Mouse (Mus musculus) monocyte, adult 5-6 weeks (primary cell): Measurements from ENCODE around the gene 2010300C02Rik. TPM values are rescaled to one million over a fixed set of nuclear protein-coding genes. Genes with fewer than 3 reads are reported as not detected.

ENCODE experiments used
- total RNA-seq: library from RNA; stranded (forward); fragments of 200-1000, 200-491, 200-594 nt; gene quantifications from 3 replicates; pipeline ENCODE4 v1.2.3, GENCODE M21; 2017

2010300C02Rik gene
- total RNA-seq, 1 experiment from 2014 or later = not detected

Other genes starting within 250 kb of the 2010300C02Rik start
- 19.1 to 38.8 TPM (median 27.1 TPM) in 3 replicates for gene Mgat4a, start 179.1 kb downstream of the 2010300C02Rik start, total RNA-seq
- gene Tsga10, start 146.3 kb upstream of the 2010300C02Rik start, total RNA-seq = 18.6 to 28.8 TPM (median 22.8 TPM) in 3 replicates
- gene Lipt1, start 151.7 kb upstream of the 2010300C02Rik start, total RNA-seq = 0.49 to 2.2 TPM in 2 of 3 replicates, not detected in the other
- 17.9 to 45.5 TPM (median 27.1 TPM) in 3 replicates for gene Mitd1, start 170.3 kb upstream of the 2010300C02Rik start, total RNA-seq
- gene Mrpl30, start 170.4 kb upstream of the 2010300C02Rik start, total RNA-seq = 84.5 to 131 TPM (median 95.7 TPM) in 3 replicates
- not detected in 3 replicates for gene Lyg2, start 196.4 kb upstream of the 2010300C02Rik start, total RNA-seq
- gene Lyg1, start 237.7 kb upstream of the 2010300C02Rik start, total RNA-seq = not detected in 3 replicates